Mouse (Mus musculus) midbrain, postnatal 0 days (tissue): Measurements from ENCODE around the gene Exoc8. TPM values are rescaled to one million over a fixed set of nuclear protein-coding genes. Genes with fewer than 3 reads are reported as not detected.
A peak's percentile ranks its signal among the peaks of the same experiment; 100 is the strongest.

Source experiments
- ATAC-seq: fragments of 200-750 bp; cut with Nextera tagmentation; 2 replicates; pipeline ENCODE4 v1.8.0; 2017; ENCODE audit warnings: moderate number of reproducible peaks, mild to moderate bottlenecking, moderate TSS enrichment, moderate library complexity; ENCODE audit not compliant: low FRiP score
- DNase-seq: peaks from one replicate; pipeline ENCODE4 v3.0.0-alpha.2; 2015; ENCODE audit warnings: low spot score
- H3K27ac ChIP-seq: fragments of 300-500 bp; sonication (generic); 2 replicates; pipeline ENCODE4 v1.5.1; 2014; ENCODE audit warnings: low read depth, mild to moderate bottlenecking, low read length, mixed read lengths
- H3K27me3 ChIP-seq: fragments of 300-500 bp; sonication (generic); 2 replicates; pipeline ENCODE4 v1.6.1; 2014; ENCODE audit warnings: low read length, control low read depth, mixed read lengths; ENCODE audit not compliant: insufficient read depth
- H3K36me3 ChIP-seq: fragments of 300-500 bp; sonication (generic); 2 replicates; pipeline ENCODE4 v1.6.1; 2014; ENCODE audit warnings: low read length, control low read depth, mixed read lengths; ENCODE audit not compliant: insufficient read depth
- H3K4me1 ChIP-seq: fragments of 300-500 bp; sonication (generic); 2 replicates; pipeline ENCODE4 v1.6.1; 2014; ENCODE audit warnings: mild to moderate bottlenecking, control low read depth, antibody characterized with exemption, low read length, mixed read lengths; ENCODE audit not compliant: insufficient read depth
- H3K4me2 ChIP-seq: fragments of 300-500 bp; sonication (generic); 2 replicates; pipeline ENCODE4 v1.6.1; 2014; ENCODE audit warnings: low read depth, mild to moderate bottlenecking, low read length, mixed read lengths; ENCODE audit not compliant: poor library complexity, severe bottlenecking
- H3K4me3 ChIP-seq: fragments of 300-500 bp; sonication (generic); 2 replicates; pipeline ENCODE4 v1.5.1; 2014; ENCODE audit warnings: low read depth, mild to moderate bottlenecking, low read length, moderate library complexity
- H3K9ac ChIP-seq: fragments of 300-500 bp; sonication (generic); replicated peaks from 2 replicates; pipeline ENCODE4 v1.6.1; 2014; ENCODE audit warnings: mild to moderate bottlenecking, low read length, moderate library complexity, mixed read lengths; ENCODE audit not compliant: poor library complexity, severe bottlenecking
- H3K9me3 ChIP-seq: fragments of 300-500 bp; sonication (generic); 2 replicates; pipeline ENCODE4 v1.6.1; 2016; ENCODE audit warnings: low read length, control low read depth
- CTCF ChIP-seq: IDR thresholded peaks from 2 replicates; pipeline ENCODE4 v1.5.1; 2016; ENCODE audit warnings: antibody characterized with exemption, mild to moderate bottlenecking
- WGBS: fragments of 180-500 bp; shearing (Covaris S2); extraction: QIAGEN DNeasy Blood & Tissue Kit; methylation state at CpG from one replicate; pipeline ENCODE4 v1.1.7; 2014; 5-methylcytosine and 5-hydroxymethylcytosine counted together
- polyA plus RNA-seq: library from polyadenylated mRNA; unstranded; fragments of >200 nt; fragmentation: Nextera tagmentation; extraction: Ambion mirVana; gene quantifications from 2 replicates; pipeline ENCODE4 v1.2.1, GENCODE M21; 2015
- total RNA-seq: library from RNA; depleted of rRNA; stranded (reverse); fragments of >200 nt; gene quantifications from 2 replicates; pipeline ENCODE4 v1.2.3, GENCODE M21; 2014

Gene Exoc8
- total and polyA plus RNA-seq, 2 experiments from 2014 or later: 10.7 to 34.4 TPM

- ATAC-seq: no peak
Measured at GRCm38 (mm10) chr8:124911938-124912872, 14.7 kb upstream of the Exoc8 start.

GRCm38 (mm10) chr8:124910349-124910748 lies 12.8 kb upstream of the Exoc8 start:
- ATAC-seq (no peak), DNase-seq (no peak)
- Histone ChIP-seq H3K27ac (no peak overlapping the region), H3K9ac (no peak overlapping the region), H3K9me3 (no peaks in the 10 kb centered on the region), H3K4me1 (no peaks in the 10 kb centered on the region), H3K4me2 (no peak overlapping the region), H3K4me3 (no peak overlapping the region), H3K27me3 (no peaks in the 10 kb centered on the region), H3K36me3 (peaks cover 54% of the 10 kb centered on the region)
- WGBS: 80% methylated on average over 10 of the region's 10 CpGs
- peak; percentile 8; the same call in 1 of the 2 replicates for TF ChIP-seq CTCF

More at GRCm38 (mm10) chr8:124911938-124912872, 14.7 kb upstream of the Exoc8 start:
- 83% methylated on average over 17 of the region's 17 CpGs for WGBS
- Histone ChIP-seq H3K9ac (no peak overlapping the region), H3K4me1 (no peaks in the 10 kb centered on the region), H3K27me3 (no peaks in the 10 kb centered on the region), H3K4me3 (no peak overlapping the region), H3K4me2 (no peak overlapping the region), H3K27ac (no peak overlapping the region), H3K9me3 (no peaks in the 10 kb centered on the region), H3K36me3 (peaks cover 49% of the 10 kb centered on the region)
- DNase-seq: no peak
- TF ChIP-seq CTCF: no peak

- Histone ChIP-seq H3K27ac (no peak overlapping the region), H3K4me1 (no peaks in the 10 kb centered on the region), H3K4me2 (no peak overlapping the region), H3K4me3 (no peak overlapping the region), H3K27me3 (no peaks in the 10 kb centered on the region), H3K9me3 (no peaks in the 10 kb centered on the region), H3K36me3 (peaks cover 51% of the 10 kb centered on the region), H3K9ac (no peak overlapping the region)
- ATAC-seq: no peak
- WGBS: 94% methylated on average over 16 of the region's 16 CpGs
- TF ChIP-seq CTCF: no peak
- DNase-seq: no peak
Measured at GRCm38 (mm10) chr8:124909936-124910335, 12.4 kb upstream of the Exoc8 start.

GRCm38 (mm10) chr8:124905482-124905881 lies 8.0 kb upstream of the Exoc8 start:
- no peaks in the 10 kb centered on the region for H3K27me3 ChIP-seq
- peaks cover 49% of the 10 kb centered on the region for H3K36me3 ChIP-seq
- no peaks in the 10 kb centered on the region for H3K4me1 ChIP-seq
- WGBS: 98% methylated on average over 2 of the region's 2 CpGs
- H3K9me3 ChIP-seq: no peaks in the 10 kb centered on the region
- H3K27ac ChIP-seq: no peak overlapping the region
- DNase-seq (no peak), ATAC-seq (no peak)
- no peak overlapping the region for H3K9ac ChIP-seq
- no peak overlapping the region for H3K4me2 ChIP-seq
- TF ChIP-seq CTCF: no peak
- H3K4me3 ChIP-seq: no peak overlapping the region

GRCm38 (mm10) chr8:124903198-124903597 lies 5.7 kb upstream of the Exoc8 start:
- ATAC-seq (no peak), DNase-seq (no peak)
- Histone ChIP-seq H3K9me3 (no peaks in the 10 kb centered on the region), H3K9ac (no peak overlapping the region), H3K4me2 (no peak overlapping the region), H3K27ac (no peak overlapping the region), H3K4me1 (peaks cover 5% of the 10 kb centered on the region), H3K4me3 (no peak overlapping the region), H3K36me3 (peaks cover 42% of the 10 kb centered on the region), H3K27me3 (no peaks in the 10 kb centered on the region)
- 98% methylated on average over 15 of the region's 15 CpGs for WGBS
- TF ChIP-seq CTCF: no peak

- WGBS: 7% methylated on average over 31 of the region's 31 CpGs
- no peak for DNase-seq
- no peak for TF ChIP-seq CTCF
- ATAC-seq: no peak
- H3K9me3 ChIP-seq: no peaks in the 10 kb centered on the region
- H3K27ac ChIP-seq: peak overlapping the region; percentile 91
- peak overlapping the region; percentile 91 for H3K4me2 ChIP-seq
- H3K4me1 ChIP-seq: peaks cover 11% of the 10 kb centered on the region
- H3K4me3 ChIP-seq: peak overlapping the region; percentile 76
- H3K9ac ChIP-seq: peak overlapping the region; percentile 87
- H3K36me3 ChIP-seq: peaks cover 37% of the 10 kb centered on the region
- no peaks in the 10 kb centered on the region for H3K27me3 ChIP-seq
Measured at GRCm38 (mm10) chr8:124898251-124898905, 873 bp upstream of the Exoc8 start.
